Mouse (Mus musculus): Measurements from ENCODE around the gene Morn4. TPM values are rescaled to one million over a fixed set of nuclear protein-coding genes. Genes with fewer than 3 reads are reported as not detected.
A peak's percentile ranks its signal among the peaks of the same experiment; 100 is the strongest.

Gene Morn4
- polyA plus RNA-seq, 1 experiment from 2014 or later = 29.6 TPM

- Histone ChIP-seq H3K4me2 (no peak overlapping the region), H3K4me3 (replicated peaks) (no peak overlapping the region), H3K36me3 (peaks cover 25% of the 10 kb centered on the region), H3K9me3 (replicated peaks) (no peaks in the 10 kb centered on the region), H3K27me3 (no peaks in the 10 kb centered on the region), H3K27ac (no peak overlapping the region), H3K9ac (no peak overlapping the region), H3K4me1 (peaks cover 15% of the 10 kb centered on the region)
- WGBS = 64% methylated on average over 5 of the region's 5 CpGs
- no peak for ATAC-seq (replicated peaks; ENCODE audit: low FRiP score)
Measured at GRCm38 (mm10) chr19:42079950-42080349, 6.2 kb downstream of the Morn4 start.

DNA sequence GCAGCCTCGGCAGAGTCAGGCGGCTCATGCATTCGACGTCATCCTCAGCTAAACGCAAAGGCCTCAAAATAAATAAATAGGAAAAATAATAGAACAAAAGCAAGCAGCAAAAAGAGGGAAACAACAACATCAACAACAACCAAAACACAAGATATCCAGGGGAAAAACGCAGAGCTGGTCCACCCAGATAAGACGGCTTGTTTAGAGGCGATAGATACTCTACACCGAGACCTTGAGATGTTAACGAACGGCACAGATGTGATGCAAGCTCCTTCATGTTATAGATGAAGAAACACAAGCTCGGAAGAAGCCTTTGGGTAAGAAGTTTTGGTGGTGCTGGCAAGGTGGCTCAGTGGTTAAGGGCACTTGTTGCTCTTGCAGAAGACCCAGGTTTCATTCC lies 7.2 kb downstream of the Morn4 start:
- ATAC-seq (replicated peaks; ENCODE audit: low FRiP score) = no peak
- H3K27me3 ChIP-seq = no peaks in the 10 kb centered on the region
- peaks cover 28% of the 10 kb centered on the region for H3K36me3 ChIP-seq
- peaks cover 15% of the 10 kb centered on the region for H3K4me1 ChIP-seq
- no peak overlapping the region for H3K9ac ChIP-seq
- H3K4me3 ChIP-seq (replicated peaks) = no peak overlapping the region
- no peaks in the 10 kb centered on the region for H3K9me3 ChIP-seq (replicated peaks)
- H3K27ac ChIP-seq = no peak overlapping the region
- H3K4me2 ChIP-seq = no peak overlapping the region
- WGBS = 95% methylated on average over 12 of the region's 12 CpGs

GRCm38 (mm10) chr19:42078566-42078965 lies 7.6 kb downstream of the Morn4 start:
- 96% methylated on average over 8 of the region's 8 CpGs for WGBS
- Histone ChIP-seq H3K4me3 (replicated peaks) (no peak overlapping the region), H3K27me3 (no peaks in the 10 kb centered on the region), H3K4me2 (no peak overlapping the region), H3K9me3 (replicated peaks) (no peaks in the 10 kb centered on the region), H3K9ac (no peak overlapping the region), H3K36me3 (peaks cover 28% of the 10 kb centered on the region), H3K27ac (no peak overlapping the region), H3K4me1 (peaks cover 15% of the 10 kb centered on the region)
- ATAC-seq (replicated peaks; ENCODE audit: low FRiP score) = no peak

GRCm38 (mm10) chr19:42075992-42076391 lies 10.2 kb downstream of the Morn4 start:
- Histone ChIP-seq H3K36me3 (peaks cover 28% of the 10 kb centered on the region), H3K27ac (no peak overlapping the region), H3K9me3 (replicated peaks) (no peaks in the 10 kb centered on the region), H3K4me1 (peaks cover 14% of the 10 kb centered on the region), H3K4me3 (replicated peaks) (no peak overlapping the region), H3K4me2 (no peak overlapping the region), H3K27me3 (no peaks in the 10 kb centered on the region), H3K9ac (no peak overlapping the region)
- 84% methylated on average over 16 of the region's 16 CpGs for WGBS
- ATAC-seq (replicated peaks; ENCODE audit: low FRiP score) = no peak

DNA sequence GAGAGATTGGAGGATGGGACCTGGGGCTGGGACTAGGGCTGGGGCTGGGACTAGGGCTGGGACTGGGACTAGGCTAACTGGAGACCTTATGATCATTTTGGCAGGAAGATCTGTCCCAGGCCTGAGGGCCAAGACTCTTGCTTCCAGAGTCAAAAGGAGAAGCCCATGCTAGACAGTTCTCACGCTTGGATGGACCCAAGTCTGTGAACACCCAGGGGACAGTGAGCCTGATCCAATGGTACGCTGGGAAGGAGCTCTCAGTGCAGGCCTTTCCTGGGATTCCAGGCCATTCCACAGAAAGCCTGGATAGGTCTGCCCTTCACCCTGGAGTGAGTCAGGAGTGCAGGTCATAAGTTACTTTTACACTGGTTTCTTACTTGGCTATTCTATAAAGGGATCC lies 11.1 kb downstream of the Morn4 start:
- H3K27ac ChIP-seq = no peak overlapping the region
- no peak overlapping the region for H3K4me2 ChIP-seq
- no peak for ATAC-seq (replicated peaks; ENCODE audit: low FRiP score)
- WGBS = 86% methylated on average over 2 of the region's 2 CpGs
- H3K36me3 ChIP-seq = peaks cover 28% of the 10 kb centered on the region
- no peaks in the 10 kb centered on the region; the same call in 1 of the 2 replicates for H3K9me3 ChIP-seq (replicated peaks)
- H3K4me1 ChIP-seq = peaks cover 7% of the 10 kb centered on the region
- H3K9ac ChIP-seq = no peak overlapping the region
- H3K4me3 ChIP-seq (replicated peaks) = no peak overlapping the region
- no peaks in the 10 kb centered on the region for H3K27me3 ChIP-seq

DNA sequence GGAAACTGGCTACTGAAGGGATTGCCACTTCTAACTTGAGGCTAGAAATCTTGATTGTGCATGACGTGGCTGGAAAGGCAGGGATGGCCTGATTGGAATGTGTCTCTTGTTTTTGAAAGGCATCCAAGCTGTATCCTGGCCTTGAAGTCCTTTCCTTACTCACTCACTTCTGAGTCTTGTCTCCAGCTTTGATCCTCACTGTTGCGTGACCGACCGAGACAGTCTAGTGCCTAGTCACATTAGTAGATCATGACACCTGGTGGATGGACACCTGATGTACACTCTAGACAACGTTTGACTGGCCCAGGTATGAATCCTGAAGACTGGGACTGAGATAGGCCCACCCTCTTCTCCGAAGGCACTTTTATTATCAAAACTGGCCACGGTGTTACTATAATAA lies 13.4 kb downstream of the Morn4 start:
- peaks cover 27% of the 10 kb centered on the region for H3K36me3 ChIP-seq
- H3K4me3 ChIP-seq (replicated peaks) = no peak overlapping the region
- ATAC-seq (replicated peaks; ENCODE audit: low FRiP score) = no peak; the same call in 1 of the 2 replicates
- no peaks in the 10 kb centered on the region; the same call in 1 of the 2 replicates for H3K9me3 ChIP-seq (replicated peaks)
- H3K9ac ChIP-seq = no peak overlapping the region
- no peak overlapping the region for H3K27ac ChIP-seq
- no peaks in the 10 kb centered on the region for H3K27me3 ChIP-seq
- WGBS = 69% methylated on average over 7 of the region's 7 CpGs
- 0 out of 2 replicates have a peak, but pooled peaks cover 3% of the 10 kb centered on the region for H3K4me1 ChIP-seq
- H3K4me2 ChIP-seq = no peak overlapping the region

GRCm38 (mm10) chr19:42071886-42072608 lies 14.1 kb downstream of the Morn4 start:
- no peak overlapping the region for H3K9ac ChIP-seq
- 0 out of 2 replicates have a peak, but pooled peaks have one; percentile 47 for ATAC-seq (replicated peaks; ENCODE audit: low FRiP score)

DNA sequence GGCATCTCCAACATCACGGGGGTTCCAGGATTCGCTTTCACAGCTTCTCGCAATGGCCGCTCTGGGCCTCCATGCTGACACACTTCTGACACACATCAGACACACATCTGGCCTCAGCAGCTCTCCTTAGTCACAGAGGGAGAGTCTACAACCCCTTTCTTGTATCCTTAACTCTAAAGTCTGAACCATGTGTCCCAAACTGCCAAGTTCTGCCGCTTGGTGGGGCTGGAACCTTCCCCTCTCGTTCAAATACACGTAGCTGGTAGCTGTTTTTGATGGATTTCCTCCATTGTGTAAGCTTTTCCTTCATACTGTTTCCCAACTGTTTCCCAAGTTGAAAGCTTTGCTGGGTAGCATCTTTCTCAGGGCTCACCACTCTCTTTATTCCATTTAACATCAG lies 14.9 kb downstream of the Morn4 start:
- no peak for ATAC-seq (replicated peaks; ENCODE audit: low FRiP score)
- Histone ChIP-seq H3K4me2 (no peak overlapping the region), H3K27ac (no peak overlapping the region), H3K36me3 (peaks cover 15% of the 10 kb centered on the region), H3K9me3 (replicated peaks) (no peaks in the 10 kb centered on the region; the same call in 1 of the 2 replicates), H3K4me1 (0 out of 2 replicates have a peak, but pooled peaks cover 3% of the 10 kb centered on the region), H3K27me3 (no peaks in the 10 kb centered on the region), H3K9ac (no peak overlapping the region), H3K4me3 (replicated peaks) (no peak overlapping the region)
- WGBS = 78% methylated on average over 7 of the region's 7 CpGs

More at GRCm38 (mm10) chr19:42071886-42072608, 14.1 kb downstream of the Morn4 start:
- H3K27me3 ChIP-seq = no peaks in the 10 kb centered on the region
- H3K9me3 ChIP-seq (replicated peaks) = no peaks in the 10 kb centered on the region; the same call in 1 of the 2 replicates
- H3K27ac ChIP-seq = no peak overlapping the region
- H3K36me3 ChIP-seq = peaks cover 22% of the 10 kb centered on the region
- H3K4me1 ChIP-seq = 0 out of 2 replicates have a peak, but pooled peaks cover 3% of the 10 kb centered on the region
- 82% methylated on average over 15 of the region's 15 CpGs for WGBS
- H3K4me3 ChIP-seq (replicated peaks) = no peak overlapping the region
- H3K4me2 ChIP-seq = no peak overlapping the region

GRCm38 (mm10) chr19:42069241-42069525 lies 17.0 kb downstream of the Morn4 start:
- no peak overlapping the region for H3K4me3 ChIP-seq (replicated peaks)
- no peak overlapping the region for H3K27ac ChIP-seq
- ATAC-seq (replicated peaks; ENCODE audit: low FRiP score) = no peak
- no peaks in the 10 kb centered on the region for H3K27me3 ChIP-seq
- no peaks in the 10 kb centered on the region for H3K36me3 ChIP-seq
- 55% methylated on average over 6 of the region's 6 CpGs for WGBS
- no peak overlapping the region for H3K9ac ChIP-seq
- H3K9me3 ChIP-seq (replicated peaks) = no peaks in the 10 kb centered on the region; the same call in 1 of the 2 replicates
- H3K4me1 ChIP-seq = 0 out of 2 replicates have a peak, but pooled peaks cover 3% of the 10 kb centered on the region
- H3K4me2 ChIP-seq = no peak overlapping the region

DNA sequence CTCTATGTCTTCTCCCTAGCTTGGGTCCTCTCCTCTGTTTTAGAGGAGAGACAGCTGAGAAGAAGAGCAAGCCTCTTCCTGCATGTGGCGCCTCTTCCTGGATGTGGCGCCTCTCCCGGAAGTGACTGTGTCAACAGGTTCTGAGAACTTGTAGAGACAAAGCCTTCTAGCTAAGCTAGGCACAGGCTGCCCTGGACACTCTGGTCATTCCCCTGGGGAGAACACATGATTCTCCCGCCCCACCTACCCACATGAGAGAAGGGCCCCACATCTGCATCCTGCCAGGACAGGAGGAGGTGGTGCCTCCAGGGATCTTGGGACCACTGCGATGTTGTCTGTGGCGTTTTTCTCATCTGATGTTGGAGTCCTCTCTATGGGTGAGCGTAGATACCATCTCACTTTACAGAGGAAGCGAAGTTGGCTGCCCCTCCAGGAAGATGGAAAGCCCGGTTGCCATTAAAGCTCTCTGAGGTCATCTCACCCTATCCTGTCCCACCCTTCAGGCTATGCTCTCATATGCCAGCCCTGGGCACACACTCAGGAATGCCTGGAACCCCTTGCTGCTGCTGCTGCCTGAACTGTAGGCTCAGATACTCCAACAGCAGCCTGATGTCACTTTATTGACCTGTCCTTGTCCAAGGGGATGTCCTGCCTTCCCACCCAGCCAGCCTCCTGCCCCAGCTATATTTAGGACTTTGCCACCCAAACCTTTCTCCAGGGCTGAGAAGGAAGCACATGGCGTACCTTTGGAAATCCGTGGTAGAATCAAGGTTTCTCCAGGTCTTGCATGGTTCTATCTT lies 17.5 kb downstream of the Morn4 start:
- H3K27ac ChIP-seq = no peak overlapping the region

GRCm38 (mm10) chr19:42061443-42061842 lies 24.7 kb downstream of the Morn4 start:
- ATAC-seq (replicated peaks; ENCODE audit: low FRiP score) = peak; percentile 62; the same call in 1 of the 2 replicates
- Histone ChIP-seq H3K4me3 (replicated peaks) (no peak overlapping the region), H3K9me3 (replicated peaks) (no peaks in the 10 kb centered on the region), H3K4me2 (no peak overlapping the region), H3K4me1 (no peaks in the 10 kb centered on the region), H3K27ac (peak overlapping the region; percentile 45; the same call in 1 of the 2 replicates), H3K27me3 (no peaks in the 10 kb centered on the region), H3K9ac (no peak overlapping the region), H3K36me3 (no peaks in the 10 kb centered on the region)
- 84% methylated on average over 7 of the region's 7 CpGs for WGBS

More for the DNA sequence above, 17.5 kb downstream of the Morn4 start:
- Histone ChIP-seq H3K4me1 (0 out of 2 replicates have a peak, but pooled peaks cover 3% of the 10 kb centered on the region), H3K9ac (no peak overlapping the region), H3K27me3 (no peaks in the 10 kb centered on the region), H3K9me3 (replicated peaks) (no peaks in the 10 kb centered on the region; the same call in 1 of the 2 replicates), H3K36me3 (no peaks in the 10 kb centered on the region), H3K4me3 (replicated peaks) (no peak overlapping the region), H3K4me2 (no peak overlapping the region)
- 76% methylated on average over 11 of the region's 11 CpGs for WGBS
- ATAC-seq (replicated peaks; ENCODE audit: low FRiP score) = 0 out of 2 replicates have a peak, but pooled peaks have one; percentile 15

- H3K36me3 ChIP-seq = no peaks in the 10 kb centered on the region
- no peaks in the 10 kb centered on the region for H3K27me3 ChIP-seq
- no peaks in the 10 kb centered on the region for H3K9me3 ChIP-seq (replicated peaks)
- no peak overlapping the region for H3K4me3 ChIP-seq (replicated peaks)
- no peak overlapping the region for H3K4me2 ChIP-seq
- WGBS = 54% methylated on average over 7 of the region's 7 CpGs
- H3K4me1 ChIP-seq = 0 out of 2 replicates have a peak, but pooled peaks cover 6% of the 10 kb centered on the region
- H3K9ac ChIP-seq = no peak overlapping the region
- H3K27ac ChIP-seq = no peak overlapping the region
- no peak for ATAC-seq (replicated peaks; ENCODE audit: low FRiP score)
Measured at GRCm38 (mm10) chr19:42058426-42058825, 27.7 kb downstream of the Morn4 start.

All from kidney, embryonic 15.5 days (tissue).